Comparison of ENCODE assay signal across 11 mouse cellular contexts in the genomic region with DNA sequence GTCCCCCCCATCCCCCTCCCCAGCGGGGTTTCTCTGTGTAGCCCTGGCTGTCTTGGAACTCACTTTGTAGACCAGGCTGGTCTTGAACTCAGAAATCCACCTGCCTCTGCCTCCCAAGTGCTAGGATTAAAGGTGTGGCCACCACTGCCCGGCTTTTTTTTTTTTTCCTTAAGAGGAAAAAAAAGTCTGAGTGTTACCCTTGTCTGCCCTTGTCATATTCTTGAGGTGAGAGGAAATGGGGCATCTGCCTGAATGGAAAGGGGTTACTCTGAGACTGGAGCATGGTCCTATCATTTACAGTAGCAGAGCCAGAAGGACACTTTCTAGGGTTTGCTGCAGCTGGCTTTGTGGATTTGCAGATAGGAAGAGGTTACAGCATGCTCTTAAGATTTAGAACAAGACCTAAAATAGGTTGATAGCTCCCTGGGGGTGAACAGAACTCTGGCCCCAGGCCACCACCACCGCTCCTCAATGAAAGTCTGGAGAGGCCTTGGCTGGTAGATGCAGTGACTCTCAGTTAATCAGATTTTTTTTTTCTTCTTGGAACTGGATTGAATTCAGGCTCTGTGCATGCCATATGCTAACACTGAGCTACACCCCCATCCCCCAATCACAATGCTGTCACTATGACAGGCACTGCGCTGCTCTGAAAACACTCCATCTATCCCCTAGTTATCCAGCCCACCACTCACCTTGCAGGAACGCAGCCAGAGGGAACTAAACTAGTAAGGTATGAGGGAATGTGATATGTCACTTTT. TPM values are rescaled to one million over a fixed set of nuclear protein-coding genes. Genes with fewer than 3 reads are reported as not detected.
DNase-seq lines count a peak whose midpoint lies in the region; ATAC-seq and TF ChIP-seq lines count a peak whose summit lies in the region.
"Had no signal": no experiment of that assay in that cellular context is flagged by ENCODE, and none has a peak within 500 bp of the region (broad histone marks: within the 10 kb centered on the region; RNA-seq: fewer than 3 reads in every experiment).

No protein-coding gene starts in this region.

- peak overlapping the region; percentile 87 for H3K27ac ChIP-seq in layer of hippocampus, adult 2 months
- no peak overlapping the region; the same call in 1 of the 2 replicates for H3K27ac ChIP-seq in cerebellum, adult 2 months (ENCODE audit: insufficient read depth, low read length)
- peak overlapping the region; percentile 62 for H3K27ac ChIP-seq in heart, embryonic 15.5 days
- no peak overlapping the region for H3K27ac ChIP-seq in neural tube, embryonic 12.5 days
- no peak overlapping the region for H3K27ac ChIP-seq in kidney, embryonic 15.5 days

- ATAC-seq in heart, embryonic 15.5 days (replicated peaks; ENCODE audit: insufficient number of reproducible peaks, insufficient read depth, low FRiP score, low read depth) = no peak
- ATAC-seq in neural tube, embryonic 12.5 days (ENCODE audit: low FRiP score, low read depth) = no peak
- ATAC-seq in kidney, embryonic 15.5 days (replicated peaks; ENCODE audit: low FRiP score) = no peak

- no peak overlapping the region for H3K4me2 ChIP-seq in heart, embryonic 15.5 days
- H3K4me2 ChIP-seq in neural tube, embryonic 12.5 days (replicated peaks) = 0 out of 2 replicates have a peak overlapping the region, but pooled peaks have one; percentile 16
- H3K4me2 ChIP-seq in kidney, embryonic 15.5 days = no peak overlapping the region

- no peaks in the 10 kb centered on the region for H3K36me3 ChIP-seq in heart, embryonic 15.5 days
- H3K36me3 ChIP-seq in neural tube, embryonic 12.5 days = no peaks in the 10 kb centered on the region
- H3K36me3 ChIP-seq in kidney, embryonic 15.5 days = no peaks in the 10 kb centered on the region
- H3K36me3 ChIP-seq: limb, embryonic 12.5 days had no signal

- H3K9ac ChIP-seq in heart, embryonic 15.5 days = no peak overlapping the region
- no peak overlapping the region for H3K9ac ChIP-seq in neural tube, embryonic 12.5 days
- H3K9ac ChIP-seq in kidney, embryonic 15.5 days = no peak overlapping the region
- H3K9ac ChIP-seq: limb, embryonic 12.5 days had no signal

- H3K27me3 ChIP-seq in cerebellum, adult 2 months (ENCODE audit: control insufficient read depth, insufficient read depth, low read length) = no peaks in the 10 kb centered on the region
- H3K27me3 ChIP-seq in heart, embryonic 15.5 days = no peaks in the 10 kb centered on the region
- no peaks in the 10 kb centered on the region for H3K27me3 ChIP-seq in neural tube, embryonic 12.5 days (replicated peaks)
- H3K27me3 ChIP-seq in kidney, embryonic 15.5 days = no peaks in the 10 kb centered on the region

- no peaks in the 10 kb centered on the region for H3K9me3 ChIP-seq in heart, embryonic 15.5 days (replicated peaks)
- no peaks in the 10 kb centered on the region for H3K9me3 ChIP-seq in neural tube, embryonic 12.5 days
- H3K9me3 ChIP-seq in kidney, embryonic 15.5 days (replicated peaks) = no peaks in the 10 kb centered on the region
- H3K9me3 ChIP-seq: limb, embryonic 12.5 days had no signal

- TF ChIP-seq POLR2A in cerebellum, adult 2 months (IDR thresholded peaks at IDR 0.05; ENCODE audit: borderline replicate concordance, insufficient read depth, low read length) = no peak

- peaks cover 28% of the 10 kb centered on the region; the same call in 1 of the 2 replicates for H3K4me1 ChIP-seq in cerebellum, adult 2 months (ENCODE audit: control insufficient read depth, insufficient read depth, low read length)
- peaks cover 51% of the 10 kb centered on the region for H3K4me1 ChIP-seq in heart, embryonic 15.5 days (replicated peaks)
- H3K4me1 ChIP-seq in neural tube, embryonic 12.5 days = peaks cover 21% of the 10 kb centered on the region
- peaks cover 38% of the 10 kb centered on the region for H3K4me1 ChIP-seq in kidney, embryonic 15.5 days

- DNase-seq in layer of hippocampus, adult 2 months (ENCODE audit: low spot score in 2 of 2) = peak in 1 of 2 experiments; percentile 69
- no peak for DNase-seq in layer of hippocampus, adult 9-10 months (ENCODE audit: low spot score)
- peak; percentile 60 to 70 for DNase-seq in cerebellum, adult 2 months
- DNase-seq in thymus, adult 18-20 months = no peak
- no peak for DNase-seq in natural killer cell, adult 2 months (ENCODE audit: low spot score in 2 of 2)
- DNase-seq: right cerebral cortex, postnatal 25 days had no signal

- peak overlapping the region; percentile 20 for H3K4me3 ChIP-seq in layer of hippocampus, adult 2 months
- no peak overlapping the region for H3K4me3 ChIP-seq in cerebellum, adult 2 months (replicated peaks; ENCODE audit: insufficient read depth, low read depth, low read length)
- no peak overlapping the region for H3K4me3 ChIP-seq in heart, embryonic 15.5 days
- no peak overlapping the region for H3K4me3 ChIP-seq in neural tube, embryonic 12.5 days
- H3K4me3 ChIP-seq in kidney, embryonic 15.5 days (replicated peaks) = no peak overlapping the region
- H3K4me3 ChIP-seq: erythroblast, embryonic 14.5 days; limb, embryonic 12.5 days had no signal

- no peak for TF ChIP-seq CTCF in layer of hippocampus, adult 2 months (conservative IDR thresholded peaks at IDR 0.05)
- no peak for TF ChIP-seq CTCF in cerebellum, adult 2 months (IDR thresholded peaks at IDR 0.05; ENCODE audit: borderline replicate concordance, insufficient read depth, low read depth, low read length)

- WGBS in cerebellum, adult 2 months = 19% methylated on average over 4 of the region's 5 CpGs
- WGBS in heart, embryonic 15.5 days = 72% methylated on average over 4 of the region's 5 CpGs
- WGBS in neural tube, embryonic 12.5 days = 77% methylated on average over 5 of the region's 5 CpGs
- WGBS in kidney, embryonic 15.5 days = 76% methylated on average over 5 of the region's 5 CpGs

RNA-seq across cellular contexts. Expression of a gene that starts 9.3 kb away (rescaled TPM):
- total RNA-seq in layer of hippocampus, adult 2 months (2021) = 10 to 100 TPM; 23.7 to 23.9 TPM
- 45.3 and 48.3 TPM in 2 replicates for polyA plus RNA-seq in cerebellum, adult 2 months (2012; rRNA removed)
- 65.3 and 76.5 TPM in 2 replicates for polyA plus RNA-seq in heart, embryonic 15.5 days (2015; fragmentation: Nextera tagmentation; extraction: Ambion mirVana)
- 96.9 and 101 TPM in 2 replicates for polyA plus RNA-seq in neural tube, embryonic 12.5 days (2016; fragmentation: Nextera tagmentation; extraction: Ambion mirVana)
- polyA plus RNA-seq in kidney, embryonic 15.5 days (2015; fragmentation: Nextera tagmentation; extraction: Ambion mirVana) = 79.0 and 88.7 TPM in 2 replicates

RNA-seq across cellular contexts. Expression of a gene that starts 23.2 kb away (rescaled TPM):
- total RNA-seq in layer of hippocampus, adult 2 months (2021) = 100 to 1,000 TPM; 227 to 233 TPM
- polyA plus RNA-seq in cerebellum, adult 2 months (2012; rRNA removed) = 224 and 255 TPM in 2 replicates
- 36.0 and 42.3 TPM in 2 replicates for polyA plus RNA-seq in heart, embryonic 15.5 days (2015; fragmentation: Nextera tagmentation; extraction: Ambion mirVana)
- polyA plus RNA-seq in neural tube, embryonic 12.5 days (2016; fragmentation: Nextera tagmentation; extraction: Ambion mirVana) = 425 and 501 TPM in 2 replicates
- 29.3 and 36.6 TPM in 2 replicates for polyA plus RNA-seq in kidney, embryonic 15.5 days (2015; fragmentation: Nextera tagmentation; extraction: Ambion mirVana)

Comparison
In these comparisons a context has a peak if more than half of its experiments do, and no peak if none do; other contexts are left out.
1. DNase-seq: peak in cerebellum, adult 2 months (2 of 2); none in layer of hippocampus, adult 9-10 months (single experiment), thymus, adult 18-20 months (0 of 2) and natural killer cell, adult 2 months (0 of 2).
2. H3K27ac ChIP-seq: peak in layer of hippocampus, adult 2 months (single experiment) and heart, embryonic 15.5 days (single experiment); none in cerebellum, adult 2 months (single experiment), neural tube, embryonic 12.5 days (single experiment) and kidney, embryonic 15.5 days (single experiment).